Mouse (Mus musculus) stomach, embryonic 14.5 days (tissue): Measurements from ENCODE around the gene Junb. TPM values are rescaled to one million over a fixed set of nuclear protein-coding genes. Genes with fewer than 3 reads are reported as not detected.

Source experiments
- ATAC-seq: fragments of 200-750 bp; cut with Nextera tagmentation; 2 replicates; pipeline ENCODE4 v1.8.0; 2017; ENCODE audit warnings: low read depth, moderate TSS enrichment; ENCODE audit not compliant: insufficient number of reproducible peaks, insufficient read depth, low FRiP score
- H3K27ac ChIP-seq: fragments of 300-500 bp; sonication (generic); 2 replicates; pipeline ENCODE4 v1.5.1; 2014; ENCODE audit warnings: mild to moderate bottlenecking, low read length, moderate library complexity, mixed read lengths
- H3K27me3 ChIP-seq: fragments of 300-500 bp; sonication (generic); 2 replicates; pipeline ENCODE4 v1.6.1; 2014; ENCODE audit warnings: low read length, control low read depth, mixed read lengths; ENCODE audit not compliant: control insufficient read depth, insufficient read depth
- H3K36me3 ChIP-seq: fragments of 300-500 bp; sonication (generic); 2 replicates; pipeline ENCODE4 v1.6.1; 2014; ENCODE audit warnings: mild to moderate bottlenecking, control low read depth, low read length, moderate library complexity, mixed read lengths; ENCODE audit not compliant: control insufficient read depth, insufficient read depth
- H3K4me1 ChIP-seq: fragments of 300-500 bp; sonication (generic); 2 replicates; pipeline ENCODE4 v1.6.1; 2014; ENCODE audit warnings: low read length, control low read depth, mixed read lengths; ENCODE audit not compliant: control insufficient read depth, insufficient read depth
- H3K4me2 ChIP-seq: fragments of 300-500 bp; sonication (generic); replicated peaks from 2 replicates; pipeline ENCODE4 v1.6.1; 2014; ENCODE audit warnings: low read depth, low read length, control low read depth
- H3K4me3 ChIP-seq: fragments of 300-500 bp; sonication (generic); 2 replicates; pipeline ENCODE4 v1.5.1; 2014; ENCODE audit warnings: low read depth, low read length, control low read depth
- H3K9ac ChIP-seq: fragments of 300-500 bp; sonication (generic); replicated peaks from 2 replicates; pipeline ENCODE4 v1.6.1; 2014; ENCODE audit warnings: low read depth, mild to moderate bottlenecking, control low read depth, low read length, moderate library complexity, mixed read lengths
- H3K9me3 ChIP-seq: fragments of 300-500 bp; sonication (generic); 2 replicates; pipeline ENCODE4 v1.6.1; 2016; ENCODE audit warnings: low read depth, low read length, control low read depth; ENCODE audit not compliant: control insufficient read depth
- WGBS: fragments of 180-500 bp; shearing (Covaris S2); extraction: QIAGEN DNeasy Blood & Tissue Kit; methylation state at CpG from one replicate; pipeline ENCODE4 v1.1.7; 2014; 5-methylcytosine and 5-hydroxymethylcytosine counted together
- polyA plus RNA-seq: library from polyadenylated mRNA; unstranded; fragments of >200 nt; fragmentation: Nextera tagmentation; extraction: Ambion mirVana; gene quantifications from 2 replicates; pipeline ENCODE4 v1.2.1, GENCODE M21; 2014

Gene Junb
- polyA plus RNA-seq, 1 experiment from 2014 or later: 16.9 TPM

DNA sequence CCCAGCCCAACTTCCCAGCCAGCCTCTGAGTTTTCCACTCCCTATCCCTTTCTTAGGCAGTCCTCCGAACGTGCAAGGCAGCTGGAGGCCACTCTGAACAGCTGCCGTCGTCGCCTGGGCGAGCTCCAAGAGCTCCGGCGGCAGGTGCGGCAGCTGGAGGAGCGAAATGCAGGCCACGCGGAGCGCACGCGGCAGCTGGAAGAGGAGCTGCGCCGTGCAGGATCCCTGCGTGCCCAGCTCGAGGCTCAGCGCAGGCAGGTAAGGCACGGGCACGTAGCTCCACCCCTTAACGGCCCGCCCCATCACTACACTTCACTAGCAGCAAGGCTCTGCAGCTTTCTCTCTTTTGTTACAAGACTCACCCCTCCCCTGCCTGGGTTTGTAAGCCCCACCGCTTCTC lies 17.2 kb upstream of the Junb start:
- Histone ChIP-seq H3K27me3 (no peaks in the 10 kb centered on the region), H3K36me3 (no peaks in the 10 kb centered on the region), H3K9me3 (no peaks in the 10 kb centered on the region), H3K4me1 (peaks cover 11% of the 10 kb centered on the region), H3K27ac (no peak overlapping the region), H3K4me3 (no peak overlapping the region), H3K4me2 (no peak overlapping the region), H3K9ac (no peak overlapping the region)
- 29% methylated on average over 25 of the region's 25 CpGs for WGBS
- no peak for ATAC-seq

- Histone ChIP-seq H3K9ac (no peak overlapping the region), H3K9me3 (no peaks in the 10 kb centered on the region), H3K4me1 (peaks cover 11% of the 10 kb centered on the region), H3K27ac (no peak overlapping the region), H3K27me3 (no peaks in the 10 kb centered on the region), H3K4me2 (no peak overlapping the region), H3K4me3 (no peak overlapping the region), H3K36me3 (no peaks in the 10 kb centered on the region)
- no peak for ATAC-seq
- WGBS: 91% methylated on average over 9 of the region's 9 CpGs
Observed at GRCm38 (mm10) chr8:84994375-84994774, 15.9 kb upstream of the Junb start.

DNA sequence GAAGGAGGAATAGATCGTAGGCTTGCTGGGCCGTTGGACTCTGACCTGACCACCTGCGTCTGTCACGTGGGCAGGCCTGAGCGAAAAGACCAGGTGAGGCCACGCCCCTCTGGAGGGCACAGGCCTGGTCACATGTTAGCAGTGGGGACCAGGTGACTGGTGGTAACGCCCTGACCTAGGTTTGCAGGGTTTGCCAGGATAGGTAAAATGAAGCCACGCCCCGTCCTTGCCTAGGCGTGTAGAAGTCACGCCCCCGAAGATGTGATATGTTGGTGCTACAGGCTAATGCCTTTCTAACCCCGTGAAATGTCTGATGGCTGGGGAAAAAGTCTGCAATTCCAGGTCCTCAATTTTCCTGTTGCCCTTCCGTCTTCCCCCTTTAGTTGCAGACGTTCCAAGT lies 12.3 kb upstream of the Junb start:
- no peaks in the 10 kb centered on the region for H3K36me3 ChIP-seq
- H3K4me2 ChIP-seq: peak overlapping the region; percentile 78
- H3K27ac ChIP-seq: peak overlapping the region; percentile 84
- ATAC-seq: peak; percentile 82
- H3K27me3 ChIP-seq: 0 out of 2 replicates have a peak, but pooled peaks cover 3% of the 10 kb centered on the region
- no peaks in the 10 kb centered on the region for H3K9me3 ChIP-seq
- H3K4me3 ChIP-seq: peak overlapping the region; percentile 68
- H3K9ac ChIP-seq: peak overlapping the region; percentile 67
- 0 out of 2 replicates have a peak, but pooled peaks cover 10% of the 10 kb centered on the region for H3K4me1 ChIP-seq
- WGBS: 2% methylated on average over 15 of the region's 15 CpGs

GRCm38 (mm10) chr8:84990349-84990748 lies 11.8 kb upstream of the Junb start, which contains the start of gene Hook2:
TSS of gene Hook2 (plus strand) at chr8:84990603.
- WGBS: under 1% methylated on average over 28 of the region's 28 CpGs
- Histone ChIP-seq H3K4me2 (peak within 1 kb of the TSS; percentile 78), H3K4me3 (peak within 1 kb of the TSS; percentile 68), H3K27ac (peak within 1 kb of the TSS; percentile 84), H3K36me3 (no peaks in the 10 kb centered on the region), H3K9me3 (no peaks in the 10 kb centered on the region), H3K27me3 (0 out of 2 replicates have a peak, but pooled peaks cover 3% of the 10 kb centered on the region), H3K4me1 (peaks cover 12% of the 10 kb centered on the region; the same call in 1 of the 2 replicates), H3K9ac (peak within 1 kb of the TSS; percentile 67)
- peak; percentile 79 for ATAC-seq

GRCm38 (mm10) chr8:84989810-84990209 lies 11.3 kb upstream of the Junb start:
- WGBS: under 1% methylated on average over 15 of the region's 15 CpGs
- Histone ChIP-seq H3K9ac (peak overlapping the region; percentile 52; the same call in 1 of the 2 replicates), H3K4me3 (peak overlapping the region; percentile 68), H3K4me1 (peaks cover 17% of the 10 kb centered on the region), H3K4me2 (peak overlapping the region; percentile 78), H3K9me3 (no peaks in the 10 kb centered on the region), H3K27me3 (0 out of 2 replicates have a peak, but pooled peaks cover 3% of the 10 kb centered on the region), H3K36me3 (no peaks in the 10 kb centered on the region), H3K27ac (peak overlapping the region; percentile 84)
- ATAC-seq: peak; percentile 61

DNA sequence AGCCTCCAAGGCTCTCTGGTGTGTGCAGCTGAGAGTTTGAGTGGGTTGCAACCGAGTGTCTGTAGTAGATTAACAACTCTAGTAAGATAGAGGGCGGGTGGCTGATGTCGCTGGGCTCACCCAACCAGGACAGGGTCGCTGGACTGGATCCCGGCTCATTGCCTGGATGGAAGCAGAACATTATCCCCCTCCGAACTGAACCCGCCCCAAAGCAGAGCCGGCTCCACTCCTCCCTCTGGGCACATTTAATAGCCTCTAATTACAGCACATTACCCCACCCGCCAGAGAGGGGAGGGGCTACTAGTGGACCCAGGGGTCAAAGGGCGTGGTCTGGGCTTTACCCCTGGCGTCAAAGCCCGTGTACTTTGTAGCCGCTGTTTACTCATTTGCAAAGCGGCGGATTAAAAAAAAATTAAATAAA lies 10.8 kb upstream of the Junb start:
- Histone ChIP-seq H3K4me3 (peak overlapping the region; percentile 68; the same call in 1 of the 2 replicates), H3K4me1 (peaks cover 21% of the 10 kb centered on the region), H3K9ac (no peak overlapping the region; the same call in 1 of the 2 replicates), H3K27ac (peak overlapping the region; percentile 84), H3K9me3 (no peaks in the 10 kb centered on the region), H3K36me3 (no peaks in the 10 kb centered on the region), H3K27me3 (0 out of 2 replicates have a peak, but pooled peaks cover 3% of the 10 kb centered on the region), H3K4me2 (peak overlapping the region; percentile 78)
- no peak for ATAC-seq
- 13% methylated on average over 15 of the region's 15 CpGs for WGBS

GRCm38 (mm10) chr8:84987903-84988302 lies 9.4 kb upstream of the Junb start:
- 71% methylated on average over 2 of the region's 2 CpGs for WGBS
- H3K36me3 ChIP-seq: no peaks in the 10 kb centered on the region
- H3K4me3 ChIP-seq: no peak overlapping the region
- H3K9me3 ChIP-seq: no peaks in the 10 kb centered on the region
- no peak overlapping the region for H3K4me2 ChIP-seq
- ATAC-seq: no peak
- peaks cover 28% of the 10 kb centered on the region for H3K4me1 ChIP-seq
- H3K27me3 ChIP-seq: 0 out of 2 replicates have a peak, but pooled peaks cover 3% of the 10 kb centered on the region
- H3K9ac ChIP-seq: no peak overlapping the region
- H3K27ac ChIP-seq: no peak overlapping the region

GRCm38 (mm10) chr8:84987388-84987787 lies 8.9 kb upstream of the Junb start:
- H3K4me3 ChIP-seq: no peak overlapping the region
- 0 out of 2 replicates have a peak, but pooled peaks cover 3% of the 10 kb centered on the region for H3K27me3 ChIP-seq
- ATAC-seq: no peak
- H3K9ac ChIP-seq: no peak overlapping the region
- H3K4me2 ChIP-seq: no peak overlapping the region
- no peaks in the 10 kb centered on the region for H3K36me3 ChIP-seq
- WGBS: 80% methylated on average over 5 of the region's 5 CpGs
- H3K27ac ChIP-seq: no peak overlapping the region
- H3K9me3 ChIP-seq: no peaks in the 10 kb centered on the region
- H3K4me1 ChIP-seq: peaks cover 28% of the 10 kb centered on the region
